Mouse (Mus musculus) urinary bladder, adult 18-20 months (tissue): ENCODE measurements around the gene Siglecg.
"Not testable (repeated sequence)": the region's sequence is repeated elsewhere in the genome, so short reads cannot be mapped to it uniquely, and the experiment has no call there.

ENCODE experiments used
- DNase-seq, 2 experiments: peaks; one replicate each; pipeline ENCODE4 v3.0.0; 2022; ENCODE audit warnings: low spot score in 2 of 2, mixed read lengths in 2 of 2

The Siglecg gene

DNA sequence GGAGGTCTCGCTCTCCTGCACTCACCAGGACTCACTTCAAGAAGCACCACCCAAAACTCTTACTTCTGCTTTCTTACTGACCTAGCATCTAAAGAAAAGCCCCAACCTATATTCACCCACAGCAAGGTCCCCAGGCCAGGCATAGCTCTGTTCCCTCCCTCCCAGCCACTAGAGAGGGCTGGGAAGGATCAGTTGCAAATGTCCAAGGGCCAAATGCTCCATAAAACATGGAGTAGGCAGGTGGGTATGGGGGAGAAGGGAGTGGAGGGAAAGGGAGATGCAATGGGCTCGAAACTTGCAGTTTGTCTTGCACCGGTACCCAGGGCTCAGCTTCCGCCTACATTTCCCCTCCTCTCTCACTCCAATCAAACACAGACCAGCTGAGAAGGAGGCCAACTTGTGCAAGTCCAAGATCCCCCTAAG lies at the start of gene Siglecg:
Siglecg (plus strand) TSS at position 74 of the 423 bp plus-strand sequence.
- DNase-seq: no peak

DNA sequence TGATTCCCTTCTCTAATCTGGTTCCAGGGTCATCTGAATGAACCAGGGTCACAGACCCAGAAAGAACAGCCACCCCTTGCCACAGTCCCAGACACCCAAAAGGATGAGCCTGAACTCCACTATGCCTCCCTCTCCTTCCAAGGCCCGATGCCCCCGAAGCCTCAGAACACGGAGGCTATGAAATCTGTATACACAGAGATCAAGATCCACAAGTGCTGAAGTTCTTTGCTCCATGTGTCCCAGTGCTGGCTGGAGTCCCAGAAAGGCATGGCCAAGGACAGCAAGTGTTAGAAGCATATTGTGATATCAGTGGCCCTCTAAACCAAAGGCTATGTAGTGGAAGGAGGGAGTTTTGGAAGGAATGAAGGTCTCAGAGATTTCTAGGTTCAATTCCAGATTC lies 49.4 kb upstream of the Siglecg start:
- DNase-seq: no peak

DNA sequence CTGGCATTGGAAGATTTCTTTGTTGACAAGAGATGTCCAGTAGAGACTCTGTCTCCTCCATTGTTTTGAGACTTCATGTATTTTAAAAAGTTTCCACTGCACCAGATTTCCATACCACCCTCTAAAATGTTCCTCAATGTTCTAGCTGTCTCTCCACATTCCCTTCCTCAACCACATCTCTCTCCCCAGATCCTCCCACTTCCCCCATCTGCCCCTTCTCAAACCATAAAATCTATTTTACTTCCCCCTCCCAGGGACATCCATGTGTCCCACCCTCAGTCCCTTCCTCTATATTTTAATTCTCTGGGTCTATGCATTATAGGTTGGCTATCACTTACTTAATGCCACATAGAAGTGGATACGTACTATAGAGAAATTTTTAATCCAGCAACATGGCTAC lies 46.6 kb upstream of the Siglecg start:
- DNase-seq: no peak

DNA sequence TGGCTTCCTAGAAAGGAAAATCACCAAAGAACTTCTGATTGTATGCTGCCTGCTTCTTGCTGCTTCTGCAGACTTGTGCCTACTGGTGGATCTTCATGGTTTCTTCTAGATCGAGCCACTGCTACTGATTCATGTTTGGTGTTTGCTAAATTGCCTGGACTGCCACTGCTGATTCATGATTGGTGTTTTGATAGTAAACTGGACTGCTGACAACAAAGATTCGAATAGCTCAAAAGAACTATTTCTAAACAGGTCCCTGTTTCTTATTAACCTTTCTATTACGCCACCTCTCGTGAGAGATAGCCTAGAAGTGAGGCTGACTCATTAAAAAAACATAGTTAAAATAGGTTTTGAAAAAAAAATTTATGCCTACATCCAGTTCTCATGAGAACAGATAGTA lies 46.0 kb upstream of the Siglecg start:
- DNase-seq: no peak

DNA sequence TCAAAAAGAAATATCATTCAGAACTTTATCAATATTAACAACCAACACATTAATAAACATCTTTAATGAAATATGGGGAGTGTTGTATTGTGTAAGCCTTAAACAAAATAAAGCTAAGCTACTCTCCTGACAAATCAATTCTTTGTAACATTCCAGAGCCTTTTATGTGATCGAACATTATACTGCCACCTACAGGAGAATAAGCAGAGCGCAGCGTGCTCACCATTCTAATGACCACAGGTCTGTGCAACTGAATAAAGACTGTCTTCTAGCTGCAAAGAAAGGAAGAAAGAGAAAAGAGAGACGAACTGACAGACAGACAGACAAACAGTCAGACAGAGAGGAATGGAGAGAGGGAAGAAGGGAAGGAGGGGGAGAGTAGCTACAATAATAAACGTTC lies 29.8 kb upstream of the Siglecg start:
- peak in 1 of 2 experiments; percentile 7 for DNase-seq

DNA sequence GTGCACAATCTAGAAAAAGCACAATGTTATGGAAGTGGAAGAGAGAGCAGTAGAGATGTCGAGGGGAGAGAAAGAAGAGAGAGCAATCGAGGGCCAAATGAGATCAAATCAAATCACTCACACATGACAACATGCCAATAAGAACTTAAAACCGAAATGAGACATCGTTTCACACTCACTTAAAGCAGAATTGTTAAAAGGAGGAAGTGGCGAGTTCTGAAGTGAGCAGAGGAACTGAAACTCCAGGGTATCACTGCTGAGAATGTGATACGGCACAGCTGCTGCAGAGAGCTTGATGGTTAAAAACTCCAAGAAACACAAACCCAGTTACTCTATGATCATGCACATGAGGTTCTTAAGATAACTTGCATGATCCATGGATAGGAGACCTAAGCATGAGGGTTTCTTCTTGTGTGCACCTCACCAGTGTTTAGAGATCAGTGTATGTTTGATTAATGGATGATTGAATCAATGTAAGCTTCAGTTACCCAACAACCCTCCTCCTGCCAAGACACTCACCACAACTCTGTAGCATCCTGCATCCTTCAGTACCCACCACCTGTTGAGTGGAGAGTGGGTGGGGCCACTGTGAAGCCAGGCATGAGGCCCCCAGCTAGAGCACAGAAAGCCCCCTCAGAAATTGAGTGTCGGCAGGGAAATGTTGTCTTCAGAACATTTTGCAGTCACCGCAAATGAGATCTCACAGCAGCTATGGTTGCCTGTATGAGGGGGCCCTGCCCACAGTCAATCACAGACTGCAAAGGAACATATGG lies 15.5 kb upstream of the Siglecg start:
- no peak for DNase-seq

DNA sequence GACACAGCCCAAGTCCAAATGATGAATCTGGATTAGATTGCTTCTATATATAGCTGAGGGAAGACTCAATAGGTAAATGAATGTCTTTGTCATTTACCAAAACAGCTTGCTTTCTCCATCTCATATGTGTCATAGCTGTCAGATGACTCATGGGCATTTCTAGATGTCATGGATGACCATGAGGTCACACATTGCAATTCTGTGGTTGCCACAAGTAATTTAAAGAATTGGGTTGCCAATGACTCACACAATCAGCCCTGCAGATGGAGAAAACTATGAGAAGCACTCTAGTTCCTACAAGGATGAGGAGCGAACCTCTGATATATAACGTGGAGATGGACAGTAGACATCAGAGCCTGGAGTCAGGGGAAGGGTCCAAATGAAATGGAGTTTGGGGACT lies 8.5 kb upstream of the Siglecg start:
- no peak for DNase-seq

DNA sequence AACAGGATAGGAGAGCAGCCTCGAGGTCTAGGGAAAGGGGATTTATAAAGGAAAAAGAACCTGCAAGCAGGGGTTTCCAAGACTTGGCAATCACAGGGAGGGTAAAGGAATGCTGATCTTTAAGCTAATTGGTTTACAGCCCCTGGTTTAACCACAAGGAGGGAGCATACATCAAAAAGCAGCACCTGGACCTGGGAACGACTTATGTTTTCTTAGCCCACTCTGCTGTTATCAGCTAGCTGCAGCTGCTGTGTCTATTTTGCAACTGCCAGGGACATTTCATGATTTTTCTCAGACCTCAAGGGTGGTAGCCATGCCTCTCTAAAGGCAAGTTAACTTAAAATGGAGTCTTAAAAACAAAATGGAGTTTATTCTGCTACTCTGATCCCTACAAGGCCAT lies 5.3 kb upstream of the Siglecg start:
- DNase-seq: no peak

DNA sequence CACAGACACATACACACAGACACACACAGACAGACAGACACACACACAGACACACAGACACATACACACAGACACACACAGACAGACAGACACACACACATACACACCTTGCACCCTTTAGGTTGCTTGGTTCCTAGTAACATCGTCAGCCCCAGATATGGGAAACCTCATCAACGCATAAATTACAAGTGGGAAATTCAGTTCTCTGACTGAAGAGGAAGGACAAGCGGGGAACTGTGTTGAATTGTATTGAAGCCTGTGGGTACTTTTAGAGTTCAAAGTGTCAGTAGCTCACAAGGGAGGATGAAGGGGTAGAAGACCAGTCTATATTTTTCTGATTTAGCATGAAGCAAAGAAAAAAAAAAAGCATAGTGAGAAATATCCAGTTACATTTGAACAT lies 431 bp upstream of the Siglecg start:
- no peak for DNase-seq

DNA sequence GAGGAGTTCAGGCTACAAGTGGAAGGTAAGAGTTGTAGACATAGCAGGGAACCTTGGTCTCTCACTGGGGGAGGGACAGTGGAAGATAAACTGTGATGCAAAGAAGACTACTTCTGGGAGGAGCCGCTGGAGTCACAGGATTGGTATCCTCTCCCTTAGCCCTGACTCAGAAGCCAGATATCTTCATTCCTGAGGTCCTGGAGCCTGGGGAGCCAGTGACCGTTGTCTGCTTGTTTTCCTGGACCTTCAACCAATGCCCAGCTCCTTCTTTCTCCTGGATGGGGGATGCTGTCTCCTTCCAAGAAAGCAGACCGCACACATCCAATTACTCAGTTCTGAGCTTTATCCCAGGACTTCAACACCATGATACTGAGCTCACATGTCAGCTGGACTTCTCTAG lies 1.1 kb downstream of the Siglecg start:
- no peak for DNase-seq

DNA sequence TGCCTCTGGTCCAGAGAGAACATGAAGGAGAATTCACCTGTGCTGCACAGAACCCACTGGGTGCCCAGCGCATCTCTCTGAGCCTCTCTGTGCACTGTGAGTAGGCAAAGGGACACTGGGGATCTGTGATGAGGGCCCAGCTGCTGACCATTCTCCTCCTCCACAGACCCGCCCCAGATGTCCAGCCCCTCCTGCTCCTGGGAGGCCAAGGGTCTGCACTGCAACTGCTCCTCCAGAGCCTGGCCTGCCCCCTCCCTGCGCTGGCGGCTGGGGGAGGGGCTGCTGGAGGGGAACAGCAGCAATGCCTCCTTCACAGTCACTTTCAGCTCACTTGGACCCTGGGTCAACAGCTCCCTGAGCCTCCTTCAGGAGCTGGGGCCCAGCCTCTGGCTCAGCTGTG lies 3.7 kb downstream of the Siglecg start:
- not testable (repeated sequence) for DNase-seq

DNA sequence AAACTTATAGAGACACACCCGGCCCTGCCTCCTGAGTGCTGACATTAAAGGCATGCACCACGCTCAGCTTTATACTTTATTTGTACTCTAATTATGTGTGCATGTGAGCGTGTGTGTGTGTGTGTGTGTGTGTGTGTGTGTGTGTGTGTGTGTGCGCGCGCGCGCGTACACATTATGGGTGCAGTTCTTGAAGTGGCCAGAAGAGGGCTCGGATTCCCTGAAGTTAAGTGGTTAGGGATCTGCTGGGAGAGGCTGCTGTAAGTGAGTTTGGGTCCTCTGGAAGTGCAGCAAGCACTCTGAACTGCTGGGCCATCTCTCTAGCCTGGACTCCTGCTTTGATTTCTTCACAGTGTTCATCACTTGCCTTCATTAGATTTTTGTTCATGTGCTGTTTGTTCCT lies 9.3 kb downstream of the Siglecg start:
- no peak for DNase-seq

DNA sequence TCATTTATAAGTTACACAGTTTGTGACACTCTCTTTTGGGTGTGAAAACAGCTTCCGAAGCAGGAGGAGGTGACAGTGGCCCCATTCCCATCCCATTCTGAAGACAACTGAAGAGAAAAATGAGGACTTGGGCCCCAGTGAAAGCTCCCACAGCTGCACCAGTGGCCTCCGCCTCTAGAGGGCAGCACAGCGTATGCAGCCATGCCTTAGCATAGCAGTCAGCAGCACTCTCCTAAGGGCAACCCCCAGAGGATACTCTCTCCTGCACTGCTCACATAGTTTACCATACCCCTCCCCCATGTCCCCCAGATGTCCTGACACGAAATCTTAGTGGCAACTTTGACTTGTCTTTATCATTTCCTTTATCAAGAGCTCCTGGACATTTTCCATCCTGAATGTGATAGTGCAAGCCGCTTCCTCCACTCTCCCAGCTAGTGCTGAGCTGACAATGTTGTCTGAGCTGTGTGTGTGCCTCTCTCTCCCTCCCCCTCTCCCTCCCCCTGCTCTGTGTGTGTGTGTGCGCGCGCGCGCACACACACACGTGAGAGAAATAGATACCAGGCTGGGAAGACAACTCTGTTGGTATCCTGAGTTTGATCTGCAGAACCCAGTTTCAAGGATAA lies 15.1 kb downstream of the Siglecg start:
- DNase-seq: peak; percentile 68 to 84

DNA sequence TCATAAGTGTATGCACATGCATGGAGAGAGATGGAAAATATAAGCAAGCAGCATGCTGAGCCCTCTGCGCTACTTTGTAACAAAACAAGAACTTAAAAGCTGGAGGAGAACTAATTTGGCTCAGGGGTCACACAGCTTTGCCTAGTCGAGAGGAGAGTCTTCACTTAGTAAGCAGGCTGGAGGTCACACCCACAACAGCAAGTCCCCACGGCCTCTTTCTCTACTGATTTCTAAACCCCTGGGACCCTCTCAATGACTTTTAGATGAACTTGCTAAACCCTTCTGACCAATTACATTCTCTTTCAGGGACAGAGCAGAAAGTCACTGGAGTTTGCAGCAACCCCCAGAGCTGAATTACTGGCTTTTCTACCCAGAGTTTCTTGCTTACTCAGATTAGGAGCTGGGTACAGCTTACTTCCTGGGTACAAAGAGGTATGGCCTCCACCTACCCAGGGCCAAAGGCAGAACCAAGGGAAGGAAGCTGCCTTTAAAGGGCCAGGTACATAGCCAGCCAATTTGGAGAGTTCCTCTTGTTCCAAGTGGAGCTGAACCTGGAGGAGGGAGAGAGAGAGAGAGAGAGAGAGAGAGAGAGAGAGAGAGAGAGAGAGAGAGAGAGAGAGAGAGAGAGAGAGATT lies 16.1 kb downstream of the Siglecg start:
- no peak for DNase-seq

DNA sequence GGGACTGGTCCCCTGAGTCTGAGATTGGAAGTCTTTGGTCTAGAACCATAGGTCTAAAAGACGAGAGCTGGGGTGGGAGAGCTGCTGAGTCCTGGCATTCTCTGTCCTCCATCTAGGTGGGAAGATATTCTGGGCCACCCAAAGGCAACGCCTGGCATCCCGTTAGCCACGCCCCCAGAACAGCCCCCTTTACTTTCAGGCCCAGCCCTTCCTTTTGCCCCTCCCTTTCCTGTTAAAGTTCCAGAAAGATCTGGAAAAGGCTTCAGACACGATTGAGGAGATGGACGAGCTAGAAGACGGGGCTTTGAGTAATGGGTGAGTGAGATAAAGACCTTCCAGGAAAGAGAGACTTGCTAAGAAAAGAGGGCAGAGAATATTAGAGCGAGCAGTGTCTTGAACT lies 19.4 kb downstream of the Siglecg start, which contains the start of gene Lim2:
Lim2 (plus strand) TSS at position 265 of the 400 bp plus-strand sequence.
- no peak for DNase-seq

DNA sequence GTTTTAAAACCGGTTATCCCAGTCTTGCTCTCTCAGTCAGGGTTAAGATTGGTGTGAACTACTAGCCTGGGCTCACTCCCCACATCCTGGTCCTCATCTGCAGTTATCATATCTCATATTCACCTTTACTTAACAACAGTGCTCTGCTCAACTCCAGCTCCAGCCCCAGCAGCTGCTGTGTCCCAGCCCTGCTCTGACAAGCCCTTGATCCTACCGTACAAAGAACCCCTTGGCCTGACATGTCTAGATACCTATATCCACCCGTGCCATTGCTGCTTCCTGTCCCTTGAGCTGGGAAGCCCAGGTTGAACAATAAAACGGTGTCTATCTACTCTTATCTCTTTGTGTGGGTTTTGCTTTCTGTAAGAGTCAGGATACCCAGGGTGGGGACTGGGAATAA lies 21.5 kb downstream of the Siglecg start:
- DNase-seq: no peak

DNA sequence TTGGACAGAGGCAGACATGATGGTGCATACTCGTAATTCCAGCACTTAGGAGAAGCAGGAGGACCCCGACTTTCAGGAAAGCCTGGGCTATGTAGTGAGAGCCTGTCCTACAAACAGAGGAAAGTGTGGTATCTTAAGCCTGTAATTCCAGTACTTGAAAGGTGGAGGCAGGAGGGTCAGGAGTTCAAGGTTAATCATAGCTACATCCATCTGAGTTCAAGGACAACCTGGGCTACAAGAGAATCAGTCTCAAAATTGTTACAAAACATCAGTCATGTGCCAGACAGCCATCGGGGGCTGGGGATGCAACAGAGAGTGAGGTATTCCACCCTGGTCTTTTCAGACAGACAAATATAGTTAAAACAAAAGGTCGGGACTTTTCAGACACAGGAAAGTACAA lies 24.9 kb downstream of the Siglecg start:
- DNase-seq: no peak

DNA sequence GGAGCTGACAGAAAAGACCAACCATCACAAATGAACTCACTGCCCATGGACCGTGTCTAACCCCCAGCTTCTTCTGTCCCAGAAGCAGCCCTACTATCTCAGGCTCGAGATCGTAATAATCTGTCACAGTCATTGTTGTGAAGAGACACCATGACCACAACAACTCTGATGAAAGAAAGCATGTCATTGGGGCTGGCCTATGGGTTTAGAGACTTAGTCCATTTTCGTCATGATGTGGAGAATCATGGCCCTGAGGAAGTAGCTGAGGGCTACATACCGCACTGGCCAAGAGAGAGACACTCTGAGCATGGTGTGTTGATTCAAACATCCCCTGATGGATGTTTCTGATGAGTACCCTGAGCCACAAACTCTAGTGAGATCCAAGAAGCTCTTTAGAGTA lies 26.7 kb downstream of the Siglecg start:
- DNase-seq: no peak

DNA sequence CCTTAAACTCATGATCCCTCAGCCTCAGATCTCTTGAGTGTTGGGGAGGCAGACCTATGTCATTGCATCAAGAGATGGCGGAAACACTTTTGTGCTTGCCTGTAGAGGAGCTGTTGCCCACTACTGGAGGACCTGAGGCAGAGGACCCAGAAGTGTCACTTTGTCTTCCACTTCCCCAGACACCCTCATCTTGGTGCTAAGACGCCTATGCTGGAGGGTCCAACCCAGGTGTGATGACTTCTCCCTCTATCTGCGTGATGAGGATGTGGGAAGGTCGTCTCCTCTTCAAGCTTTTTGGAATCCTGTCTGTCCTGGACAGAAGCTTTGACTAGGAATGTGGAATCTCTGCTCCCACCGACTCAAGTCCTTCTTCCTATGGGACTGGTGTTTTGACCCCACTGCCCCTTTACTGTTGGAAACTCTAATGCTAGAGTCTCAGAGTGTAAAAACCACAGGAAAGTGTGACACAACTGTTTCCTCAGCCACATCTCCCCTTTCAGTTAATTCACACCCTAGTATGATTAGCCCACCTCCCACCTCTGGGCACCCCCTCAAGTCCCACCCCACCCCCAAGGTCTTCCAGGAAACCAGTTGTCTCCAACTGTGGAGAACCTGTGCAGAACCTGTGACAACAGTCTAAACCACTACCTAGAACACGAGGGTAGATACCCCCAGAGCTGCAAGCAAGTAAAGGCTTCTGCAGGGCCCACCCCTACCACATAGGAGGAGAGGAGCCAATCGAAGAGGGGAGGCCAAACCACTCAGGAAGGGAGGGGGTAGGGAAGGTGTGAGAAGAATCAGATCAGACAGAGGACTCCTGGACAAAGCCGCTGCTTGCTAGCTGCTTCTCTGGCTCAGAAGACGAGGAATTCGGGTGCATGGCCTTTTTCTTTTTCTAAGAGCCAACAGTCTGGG lies 28.6 kb downstream of the Siglecg start, which contains the start of gene Nkg7:
Nkg7 (plus strand) TSS at position 733 of the 915 bp plus-strand sequence.
- no peak for DNase-seq

DNA sequence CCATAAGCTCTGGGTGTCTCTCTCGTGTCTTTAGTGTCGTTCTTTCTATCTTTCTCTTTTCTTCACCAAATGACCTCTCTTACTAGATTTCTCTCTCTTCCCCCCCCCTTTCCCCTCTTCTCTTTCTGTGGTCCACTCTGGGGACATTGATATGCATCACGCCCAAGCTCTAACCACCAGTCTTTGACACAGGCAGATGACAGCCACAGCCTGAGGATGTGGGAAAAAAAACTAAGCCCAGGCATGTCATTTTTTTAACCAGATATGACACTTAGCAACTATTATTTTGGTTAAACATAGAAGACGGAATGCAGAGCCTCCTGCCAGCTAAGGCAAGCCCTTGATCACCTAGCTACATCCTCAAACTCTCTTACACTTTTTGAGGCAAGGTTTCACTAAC lies 30.6 kb downstream of the Siglecg start:
- no peak for DNase-seq

DNA sequence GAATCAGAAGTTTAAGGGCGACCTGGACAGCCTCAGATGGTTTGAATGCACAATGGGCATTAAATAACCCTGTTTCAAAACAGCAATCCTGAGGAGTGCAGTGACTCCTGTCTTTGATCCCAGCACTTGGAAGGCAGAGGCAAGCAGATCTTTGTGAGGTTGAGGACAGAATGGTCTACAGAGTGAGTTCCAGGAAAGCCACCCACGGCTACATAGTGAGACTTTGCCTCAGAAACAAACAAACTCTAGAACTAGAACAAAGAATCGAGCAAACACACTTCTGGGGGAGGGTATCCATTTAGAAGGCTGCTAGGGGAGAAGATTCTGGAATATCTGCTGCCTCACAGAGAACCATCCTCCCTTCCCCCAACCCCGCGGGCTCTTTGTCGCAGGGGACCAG lies 32.5 kb downstream of the Siglecg start, which contains the start of gene Cldnd2:
Cldnd2 (plus strand) TSS at position 301 of the 400 bp plus-strand sequence.
- no peak for DNase-seq

DNA sequence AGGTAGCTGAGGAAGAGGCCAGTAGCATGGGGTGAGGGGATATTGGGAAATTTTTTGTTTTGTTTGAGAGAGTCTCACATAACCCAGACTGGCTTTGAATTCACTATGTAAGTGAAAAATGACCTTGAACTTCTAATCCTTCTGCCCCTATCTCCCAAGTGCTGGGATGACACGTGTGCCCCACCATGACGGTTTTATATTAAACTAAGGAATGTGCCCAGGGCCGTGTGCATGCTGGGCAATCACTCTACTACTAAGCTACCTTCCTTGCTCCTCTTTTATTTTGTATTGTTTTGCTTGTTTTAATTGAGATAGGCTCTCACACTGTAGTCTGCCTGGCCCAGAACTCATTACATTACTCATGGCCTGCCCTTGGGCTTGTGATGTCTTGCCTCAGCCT lies 33.1 kb downstream of the Siglecg start:
- DNase-seq: no peak
